ENCODE assay signal across 21 mouse cellular contexts in genomic region chr3:50445050-50445775, GRCm38 (mm10). TPM values are rescaled to one million over a fixed set of nuclear protein-coding genes. Genes with fewer than 3 reads are reported as not detected.
"Had no signal": no experiment of that assay in that cellular context is flagged by ENCODE, and none has a peak within 500 bp of the region (broad histone marks: within the 10 kb centered on the region; RNA-seq: fewer than 3 reads in every experiment).

No protein-coding gene starts in this region.

- H3K9ac ChIP-seq: kidney, embryonic 15.5 days; liver, embryonic 13.5 days; midbrain, embryonic 15.5 days; neural tube, embryonic 13.5 days had no signal

- H3K36me3 ChIP-seq: kidney, embryonic 15.5 days; liver, embryonic 13.5 days; midbrain, embryonic 15.5 days; neural tube, embryonic 13.5 days had no signal

- H3K27me3 ChIP-seq: kidney, embryonic 15.5 days; liver, embryonic 13.5 days; midbrain, embryonic 15.5 days; neural tube, embryonic 13.5 days had no signal

- H3K9me3 ChIP-seq: kidney, embryonic 15.5 days; liver, embryonic 13.5 days; midbrain, embryonic 15.5 days; neural tube, embryonic 13.5 days had no signal

- H3K4me2 ChIP-seq: kidney, embryonic 15.5 days; liver, embryonic 13.5 days; midbrain, embryonic 15.5 days had no signal

- DNase-seq: kidney, adult 11 months; kidney, adult 8-10 months; kidney, postnatal 14 days; layer of hippocampus, adult 9-11 months; liver, embryonic 13.5 days; lung, adult 2 months; lung, postnatal 14 days; lung, postnatal 4 days; right cerebral cortex, adult 18-20 months; right cerebral cortex, postnatal 14 days; right cerebral cortex, postnatal 4 days; thymus, adult 2 months; thymus, postnatal 25 days had no signal

- H3K4me3 ChIP-seq: kidney, embryonic 15.5 days; layer of hippocampus, adult 2 months; left cerebral cortex, adult 2 months; liver, embryonic 13.5 days; midbrain, embryonic 15.5 days; myocyte; neural tube, embryonic 13.5 days had no signal

- ATAC-seq: midbrain, embryonic 15.5 days had no signal

- H3K27ac ChIP-seq: kidney, embryonic 15.5 days; left cerebral cortex, adult 2 months; liver, embryonic 13.5 days; midbrain, embryonic 15.5 days; neural tube, embryonic 13.5 days; stomach, postnatal 0 days had no signal

RNA-seq across cellular contexts. Expression of gene Slc7a11, which starts 1.8 kb away (rescaled TPM):
- polyA plus RNA-seq: liver, adult 2 months had no signal
